Mouse (Mus musculus): ENCODE results near the gene Plppr1.

DNA sequence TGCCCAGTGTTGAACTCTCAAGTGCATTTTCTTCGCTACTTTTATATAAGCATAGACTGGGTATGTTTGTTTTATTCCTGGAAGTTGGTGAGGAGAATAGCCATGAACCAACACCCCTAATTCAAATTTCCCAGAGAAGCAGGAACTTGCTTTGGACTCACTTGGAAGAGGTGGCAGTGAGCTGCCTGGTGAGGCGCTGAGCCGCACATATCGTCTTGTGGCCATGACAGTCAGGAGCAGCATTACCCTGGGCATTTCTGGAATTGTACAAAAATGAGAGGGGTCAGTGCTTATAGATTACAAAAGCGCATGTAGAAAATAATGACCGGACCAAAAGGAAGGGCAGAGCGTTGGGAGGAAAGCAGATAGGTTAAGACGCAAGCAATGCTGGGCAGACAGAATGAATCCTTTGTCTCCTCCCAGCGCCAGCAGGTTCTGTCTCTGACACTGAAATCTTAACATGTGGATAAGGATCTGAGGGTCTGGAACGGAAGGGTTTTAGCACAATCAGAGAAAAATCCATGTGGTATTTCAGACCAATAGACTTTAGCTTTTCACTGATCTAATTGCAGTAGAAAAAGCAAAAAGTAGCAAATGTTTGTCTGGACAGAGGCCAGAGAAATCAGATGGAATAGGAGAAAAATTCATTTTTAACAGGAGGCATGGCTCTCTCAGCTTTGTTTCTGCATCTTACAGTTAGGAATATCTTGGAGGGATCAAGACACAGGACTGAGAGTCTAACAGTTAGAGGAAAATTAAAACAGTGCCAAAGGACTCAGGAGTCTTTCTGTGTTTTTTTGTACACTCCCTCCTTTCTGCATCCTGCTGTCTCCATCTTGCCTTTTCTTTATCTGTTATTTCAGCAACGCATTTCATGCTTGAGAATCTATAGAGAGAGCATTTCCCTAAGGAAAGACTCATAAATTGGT, 153.8 kb downstream of the Plppr1 start:
- TF ChIP-seq POLR2A (IDR thresholded peaks at IDR 0.05; ENCODE audit: borderline replicate concordance, extremely low read depth, insufficient read depth, insufficient read length, poor library complexity, severe bottlenecking): no peak
- no peak for TF ChIP-seq CTCF (IDR thresholded peaks at IDR 0.05; ENCODE audit: borderline replicate concordance, extremely low read depth, insufficient read depth, insufficient read length)

All from brain, embryonic 14.5 days (tissue).